Mouse (Mus musculus) macrophage (primary cell): Measurements from ENCODE around the gene Setd6. TPM values are rescaled to one million over a fixed set of nuclear protein-coding genes. Genes with fewer than 3 reads are reported as not detected.

Experiments
- H3K27ac ChIP-seq: fragments of 350-480 bp; formaldehyde crosslinking; 2 replicates; pipeline ENCODE4 v1.9.0; 2021
- H3K36me3 ChIP-seq: fragments of 350-480 bp; formaldehyde crosslinking; 2 replicates; pipeline ENCODE4 v1.9.0; 2021; ENCODE audit errors: inconsistent target
- H3K4me3 ChIP-seq: fragments of 350-480 bp; formaldehyde crosslinking; 2 replicates; pipeline ENCODE4 v1.9.0; 2021; ENCODE audit errors: inconsistent target
- H3K79me2 ChIP-seq: fragments of 350-480 bp; formaldehyde crosslinking; 2 replicates; pipeline ENCODE4 v1.9.0; 2021; ENCODE audit errors: inconsistent target
- WGBS: methylation state at CpG from one replicate; pipeline ENCODE4 v1.1.7; 2026; ENCODE audit warnings: inconsistent platforms; ENCODE audit not compliant: missing documents; 5-methylcytosine and 5-hydroxymethylcytosine counted together
- polyA plus RNA-seq: library from polyadenylated mRNA; stranded (reverse); fragments of 250-400 nt; gene quantifications from 3 replicates; pipeline ENCODE4 v1.2.4, GENCODE M21; 2018; ENCODE audit warnings: inconsistent platforms
- total RNA-seq, 78 experiments: library from RNA; depleted of rRNA; stranded (reverse); fragments of 250-400 nt; gene quantifications; 1 replicate in 9 of 78; 2 replicates in 24 of 78; 3 replicates in 43 of 78; 4 replicates in 2 of 78; pipeline ENCODE4 v1.2.4; 2018; ENCODE audit warnings: inconsistent platforms in 56 of 78

Setd6 gene
- total RNA-seq (2018; cell fraction: chromatin; rRNA removed), result 10 to 100 TPM in 19 of 26 experiments, 1 to 10 TPM in 7; 3.2 to 29.4 (median 15.9) TPM
- 1 to 10 TPM; 4.5 to 8.3 (median 6.0) TPM for total RNA-seq (2018; cell fraction: cytosol; rRNA removed)
- total RNA-seq (2018; cell fraction: nucleus; rRNA removed), result 10 to 100 TPM in 22 of 26 experiments, 1 to 10 TPM in 4; 5.3 to 39.5 (median 16.1) TPM
- 9.0 to 20.4 TPM (median 10.3 TPM) in 3 replicates for polyA plus RNA-seq

- Histone ChIP-seq H3K79me2 (no peaks in the 10 kb centered on the region), H3K36me3 (peaks cover 12% of the 10 kb centered on the region), H3K27ac (no peak within 1 kb of the TSS), H3K4me3 (peak within 1 kb of the TSS; percentile 29)
- WGBS, result 1% methylated on average over 52 of the region's 79 CpGs
Measured at GRCm38 (mm10) chr8:95715676-95716531, at the start of gene Setd6. Gene Setd6, plus strand, starts transcription at chr8:95715881.

DNA sequence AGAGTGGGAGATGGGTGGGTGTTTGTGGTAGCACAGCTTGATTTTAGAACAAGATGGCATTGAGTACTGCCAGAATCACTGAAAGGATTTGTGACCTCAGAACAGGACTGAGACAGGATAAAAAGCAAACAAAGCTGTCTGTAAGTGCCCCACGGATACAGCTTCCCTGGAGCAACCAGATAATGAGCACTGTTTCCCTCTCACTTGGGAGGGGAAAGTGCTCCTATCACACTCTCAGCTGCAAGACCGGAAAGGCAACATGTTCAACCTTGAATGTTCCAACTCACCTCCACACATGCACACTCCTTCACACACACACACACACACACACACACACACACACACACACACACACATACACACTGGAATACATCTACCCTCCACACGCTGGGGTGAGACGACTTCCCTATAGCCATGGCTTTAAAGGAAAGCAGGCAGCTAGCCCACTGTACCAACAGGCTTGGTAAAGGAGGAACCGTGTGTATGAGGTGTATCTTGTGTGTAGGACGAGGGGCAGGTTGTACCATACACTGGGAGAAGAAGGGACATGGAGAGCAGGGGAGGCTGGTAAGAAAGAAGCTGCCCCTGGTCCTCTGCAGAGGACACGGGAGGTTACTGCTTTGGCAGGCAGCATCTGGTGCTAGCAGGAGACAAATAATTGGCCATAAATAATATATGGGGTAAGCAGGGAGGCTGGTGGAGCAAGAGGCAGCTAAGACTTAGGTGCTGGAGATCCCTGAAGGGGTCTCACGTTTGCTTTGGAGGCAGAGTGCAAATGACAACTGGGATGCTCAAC is 47.3 kb upstream of the Setd6 start:
- Histone ChIP-seq H3K4me3 (no peak overlapping the region), H3K36me3 (no peaks in the 10 kb centered on the region), H3K79me2 (no peaks in the 10 kb centered on the region), H3K27ac (no peak overlapping the region)
- WGBS, result 58% methylated on average over 7 of the region's 8 CpGs

GRCm38 (mm10) chr8:95669967-95670366 is 45.7 kb upstream of the Setd6 start:
- Histone ChIP-seq H3K27ac (no peak overlapping the region), H3K79me2 (no peaks in the 10 kb centered on the region), H3K4me3 (no peak overlapping the region), H3K36me3 (no peaks in the 10 kb centered on the region)
- 95% methylated on average over 2 of the region's 2 CpGs for WGBS

- Histone ChIP-seq H3K27ac (no peak overlapping the region), H3K4me3 (no peak overlapping the region), H3K79me2 (no peaks in the 10 kb centered on the region), H3K36me3 (no peaks in the 10 kb centered on the region)
- WGBS, result 91% methylated on average over 6 of the region's 6 CpGs
Measured at GRCm38 (mm10) chr8:95671861-95672260, 43.8 kb upstream of the Setd6 start.

- Histone ChIP-seq H3K79me2 (no peaks in the 10 kb centered on the region), H3K4me3 (no peak overlapping the region), H3K27ac (no peak overlapping the region), H3K36me3 (no peaks in the 10 kb centered on the region)
- WGBS, result 47% methylated on average over 5 of the region's 5 CpGs
Measured at GRCm38 (mm10) chr8:95672811-95673210, 42.9 kb upstream of the Setd6 start.

DNA sequence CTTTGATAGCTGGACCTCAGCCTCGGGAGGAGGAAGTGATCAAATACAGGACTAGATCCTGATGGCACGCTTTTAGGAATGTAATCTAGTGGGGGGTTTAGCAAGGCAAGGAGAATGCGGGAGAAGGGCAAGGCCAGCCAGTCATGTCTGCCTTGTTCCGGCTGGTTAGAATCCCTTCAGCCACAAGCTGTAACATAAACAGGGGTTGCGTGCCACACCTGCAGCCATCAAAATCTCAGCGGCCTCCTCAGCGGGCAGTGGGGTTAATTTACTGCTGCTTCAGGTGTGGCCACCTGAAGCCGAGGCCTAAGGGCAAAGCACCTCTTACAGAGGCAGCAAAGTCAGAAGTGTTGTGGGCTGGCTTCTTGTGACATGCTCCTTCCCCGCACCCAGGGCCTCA is 39.0 kb upstream of the Setd6 start, which contains the start of gene Ndrg4:
TSS of gene Ndrg4 (plus strand) at position 350 of the 400 bp plus-strand sequence.
- no peak within 1 kb of the TSS for H3K27ac ChIP-seq
- WGBS, result 67% methylated on average over 9 of the region's 9 CpGs
- H3K36me3 ChIP-seq, result no peaks in the 10 kb centered on the region
- no peaks in the 10 kb centered on the region for H3K79me2 ChIP-seq
- no peak within 1 kb of the TSS for H3K4me3 ChIP-seq

DNA sequence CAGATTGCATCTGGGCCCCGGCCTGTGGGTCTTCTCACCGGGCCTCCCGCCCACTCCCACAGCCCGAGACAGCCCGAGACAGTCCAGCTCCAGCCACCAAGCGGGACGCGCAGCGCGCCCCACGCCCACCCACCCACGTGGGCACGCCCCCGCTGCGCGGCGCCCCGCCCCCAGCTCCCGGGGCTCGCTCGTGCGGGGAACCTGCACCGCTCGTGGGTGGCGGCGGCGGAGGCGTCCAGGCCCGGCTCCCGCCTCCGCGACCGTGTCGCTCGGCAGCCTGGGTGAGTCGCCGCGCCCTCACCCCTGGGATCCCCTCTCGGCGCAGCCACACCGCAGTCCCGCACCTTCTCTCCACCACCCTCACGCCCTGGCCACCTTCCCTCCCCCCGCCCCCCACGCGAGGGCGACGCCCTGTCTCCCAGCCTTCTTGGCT is 38.1 kb upstream of the Setd6 start:
- H3K4me3 ChIP-seq, result no peak overlapping the region
- WGBS, result 4% methylated on average over 42 of the region's 48 CpGs
- H3K36me3 ChIP-seq, result no peaks in the 10 kb centered on the region
- no peak overlapping the region for H3K27ac ChIP-seq
- H3K79me2 ChIP-seq, result no peaks in the 10 kb centered on the region

GRCm38 (mm10) chr8:95678024-95678611 is 37.6 kb upstream of the Setd6 start:
- WGBS, result 2% methylated on average over 68 of the region's 70 CpGs
- Histone ChIP-seq H3K36me3 (no peaks in the 10 kb centered on the region), H3K4me3 (no peak overlapping the region), H3K27ac (no peak overlapping the region), H3K79me2 (no peaks in the 10 kb centered on the region)

DNA sequence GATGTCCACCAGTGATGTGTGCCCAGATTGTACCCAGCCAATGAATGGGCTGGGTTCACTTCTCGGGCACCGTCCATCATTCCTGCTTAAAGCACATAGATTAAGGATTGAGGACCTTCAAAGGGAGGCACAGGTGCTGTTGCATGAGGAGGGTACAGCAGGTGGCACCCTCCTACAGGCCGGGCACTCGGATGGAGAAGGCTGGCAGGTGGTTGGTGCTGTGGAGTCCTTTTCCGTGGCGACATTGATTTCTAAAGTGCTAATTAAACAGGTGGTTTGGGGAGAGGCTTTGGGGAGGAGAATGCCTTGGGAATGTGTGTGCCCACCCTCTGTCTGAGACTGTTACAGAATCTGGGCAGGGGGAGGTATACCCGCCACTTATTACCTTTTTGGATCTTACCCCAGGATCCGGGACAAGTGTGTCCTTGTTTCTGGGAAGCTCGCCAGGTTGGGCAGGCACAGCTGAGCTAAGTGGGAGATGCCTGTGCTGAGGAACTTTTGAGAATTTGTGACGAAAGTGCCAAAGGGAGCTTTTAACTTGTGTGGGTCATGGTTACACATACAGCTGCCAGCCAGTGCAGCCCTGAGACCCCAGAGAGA is 27.5 kb upstream of the Setd6 start:
- no peak overlapping the region for H3K4me3 ChIP-seq
- WGBS, result 91% methylated on average over 10 of the region's 10 CpGs

DNA sequence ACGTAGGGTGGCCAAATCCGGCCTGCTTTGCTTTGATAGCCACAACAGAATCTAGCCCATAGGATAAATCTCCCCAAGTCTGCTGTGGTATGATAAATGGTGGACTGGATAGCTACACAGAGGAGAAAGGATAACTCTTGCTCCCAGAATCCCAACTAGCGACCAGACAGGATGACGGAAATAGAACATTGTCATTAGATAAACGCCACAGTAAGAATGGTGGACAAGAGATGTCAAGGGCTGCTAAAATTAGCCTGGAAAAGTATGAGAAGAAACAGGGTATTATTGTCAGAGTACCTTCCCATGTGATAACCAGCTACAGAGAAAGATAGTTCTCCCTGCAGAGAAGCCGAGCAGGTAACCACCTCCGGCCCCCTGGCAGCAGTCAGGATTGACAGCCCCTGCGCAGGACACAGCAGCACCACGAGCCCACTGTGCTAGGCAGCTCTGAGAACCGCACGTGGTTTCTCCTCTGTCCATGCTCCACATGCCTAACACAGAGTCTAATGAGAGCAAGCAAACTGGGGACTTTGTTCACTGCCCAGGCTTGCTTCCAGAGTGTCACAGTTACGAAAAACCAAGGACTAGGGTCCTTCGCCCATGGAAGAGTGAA is 24.6 kb upstream of the Setd6 start:
- 77% methylated on average over 13 of the region's 13 CpGs for WGBS
- H3K27ac ChIP-seq, result no peak overlapping the region
- H3K4me3 ChIP-seq, result no peak overlapping the region
- no peaks in the 10 kb centered on the region for H3K79me2 ChIP-seq
- H3K36me3 ChIP-seq, result no peaks in the 10 kb centered on the region

More for the DNA sequence above, 27.5 kb upstream of the Setd6 start:
- H3K27ac ChIP-seq, result no peak overlapping the region
- no peaks in the 10 kb centered on the region for H3K36me3 ChIP-seq
- H3K79me2 ChIP-seq, result no peaks in the 10 kb centered on the region

DNA sequence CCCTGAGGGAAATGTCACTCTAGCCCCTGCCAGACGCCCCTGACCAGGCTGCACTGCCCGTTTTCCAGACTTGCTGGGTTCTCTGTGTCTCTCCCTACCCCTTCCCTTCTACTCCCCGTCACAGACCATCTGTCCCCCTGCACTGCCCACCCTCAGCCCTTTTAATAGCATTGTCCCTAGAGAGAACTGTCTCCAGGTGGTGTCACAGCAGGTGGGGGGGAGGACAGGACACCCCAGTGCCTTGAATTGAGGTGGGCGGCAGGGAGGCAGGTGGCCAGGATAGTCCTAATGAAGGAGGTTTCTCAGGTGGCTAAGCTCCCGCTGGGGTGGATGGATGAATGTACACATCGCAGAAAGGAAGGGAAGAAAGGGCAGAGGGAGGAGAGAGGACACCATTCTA is 21.1 kb upstream of the Setd6 start:
- Histone ChIP-seq H3K4me3 (no peak overlapping the region), H3K27ac (no peak overlapping the region), H3K79me2 (no peaks in the 10 kb centered on the region), H3K36me3 (no peaks in the 10 kb centered on the region)
- 31% methylated on average over 6 of the region's 6 CpGs for WGBS

- Histone ChIP-seq H3K27ac (no peak overlapping the region), H3K4me3 (no peak overlapping the region), H3K79me2 (no peaks in the 10 kb centered on the region), H3K36me3 (no peaks in the 10 kb centered on the region)
- WGBS, result 74% methylated on average over 3 of the region's 8 CpGs
Measured at GRCm38 (mm10) chr8:95696661-95697060, 19.0 kb upstream of the Setd6 start.

DNA sequence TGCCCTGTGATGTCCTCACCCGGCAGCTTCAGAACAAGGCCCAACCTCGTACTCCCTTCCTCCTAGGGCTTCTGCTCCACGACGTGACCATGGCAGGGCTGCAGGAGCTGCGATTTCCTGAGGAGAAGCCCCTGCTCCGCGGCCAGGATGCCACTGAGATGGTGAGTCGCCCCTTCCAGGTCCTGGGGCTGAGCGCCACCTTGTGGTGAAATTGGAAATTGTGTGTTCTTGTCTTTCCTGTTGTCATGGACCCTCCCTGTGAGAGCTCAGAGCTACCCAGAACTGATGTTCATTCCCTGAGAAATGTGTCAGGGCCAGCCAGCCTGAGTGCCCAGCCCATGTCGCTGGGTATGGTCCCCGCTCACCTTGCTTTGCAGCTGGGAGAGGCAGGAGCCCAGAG is 18.6 kb upstream of the Setd6 start:
- no peaks in the 10 kb centered on the region for H3K79me2 ChIP-seq
- no peaks in the 10 kb centered on the region for H3K36me3 ChIP-seq
- WGBS, result 3% methylated on average over 11 of the region's 11 CpGs
- no peak overlapping the region for H3K27ac ChIP-seq
- no peak overlapping the region for H3K4me3 ChIP-seq

GRCm38 (mm10) chr8:95698179-95698578 is 17.5 kb upstream of the Setd6 start:
- H3K27ac ChIP-seq, result no peak overlapping the region
- no peaks in the 10 kb centered on the region for H3K79me2 ChIP-seq
- H3K4me3 ChIP-seq, result no peak overlapping the region
- WGBS, result 13% methylated on average over 6 of the region's 6 CpGs
- H3K36me3 ChIP-seq, result no peaks in the 10 kb centered on the region
